Mouse (Mus musculus) CD4-positive naive resting alpha-beta T cell, adult 57 days (primary cell): ENCODE results near the gene Paxip1. TPM values are rescaled to one million over a fixed set of nuclear protein-coding genes. Genes with fewer than 3 reads are reported as not detected.

ENCODE experiments used
- total RNA-seq: library from RNA; stranded (reverse); gene quantifications from one replicate; pipeline ENCODE4 v1.2.4, GENCODE M21; 2023

Paxip1 gene
- 47.0 TPM for total RNA-seq

GRCm38 (mm10) chr5:27791303-27792172 is at the start of gene Paxip1:
TSS of gene Paxip1 (minus strand) at chr5:27791691.

Other genes with a start within 250 kb of the Paxip1 start
- gene Htr5a, start 50.5 kb upstream of the Paxip1 start, total RNA-seq, result not detected